Mouse (Mus musculus): Measurements from ENCODE around the gene Gm5798.
"Not testable (repeated sequence)": the region's sequence is repeated elsewhere in the genome, so short reads cannot be mapped to it uniquely, and the experiment has no call there.

Gm5798 gene

GRCm38 (mm10) chr14:41348309-41348708 lies at the start of gene Gm5798:
Gm5798 (plus strand) TSS chr14:41348609.
- DNase-seq (ENCODE audit: low read depth, low spot score): not testable (repeated sequence)

- DNase-seq (ENCODE audit: low read depth, low spot score): not testable (repeated sequence)
Measured at GRCm38 (mm10) chr14:41386279-41386678, 37.9 kb downstream of the Gm5798 start, which contains the start of gene Gm7945. Gm7945 (minus strand) TSS chr14:41386379.
